Mouse (Mus musculus): Measurements from ENCODE around the gene Erich2. TPM values are rescaled to one million over a fixed set of nuclear protein-coding genes. Genes with fewer than 3 reads are reported as not detected.
A peak's percentile ranks its signal among the peaks of the same experiment; 100 is the strongest.
"Not testable (repeated sequence)": the region's sequence is repeated elsewhere in the genome, so short reads cannot be mapped to it uniquely, and the experiment has no call there.

Erich2 gene
- polyA plus RNA-seq (2016; fragmentation: Nextera tagmentation; extraction: Ambion mirVana): 0.36 and 0.64 TPM in 2 replicates

DNA sequence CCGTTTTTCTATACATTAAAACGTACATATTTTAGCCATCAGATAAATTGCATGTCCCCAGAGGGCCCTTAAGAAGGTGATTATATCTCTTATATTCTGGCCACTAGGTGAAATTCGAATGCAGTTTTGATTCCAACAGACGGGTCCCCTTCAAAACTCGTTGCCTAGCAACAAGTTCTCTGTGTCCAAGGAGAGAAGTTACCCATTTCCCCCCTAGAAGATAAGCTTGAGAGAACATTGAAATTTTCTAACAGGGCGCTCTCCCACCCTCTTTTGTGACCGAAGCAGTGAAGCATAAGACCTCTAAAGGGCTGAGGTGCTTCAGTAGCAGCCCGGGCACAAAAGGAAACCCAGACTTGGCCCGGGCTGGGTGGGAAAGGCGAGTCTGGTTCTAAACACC is at the start of gene Erich2:
TSS of gene Erich2 (plus strand) at position 324 of the 400 bp plus-strand sequence.
- H3K4me1 ChIP-seq (replicated peaks): 0 out of 2 replicates have a peak, but pooled peaks cover 9% of the 10 kb centered on the region
- 0 out of 2 replicates have a peak, but pooled peaks have one; percentile 7 for ATAC-seq (ENCODE audit: insufficient number of reproducible peaks, low FRiP score)
- H3K27me3 ChIP-seq (replicated peaks): peaks cover 9% of the 10 kb centered on the region; the same call in 1 of the 2 replicates
- H3K9me3 ChIP-seq (replicated peaks): no peaks in the 10 kb centered on the region
- WGBS: 19% methylated on average over 10 of the region's 10 CpGs
- peak within 1 kb of the TSS; percentile 65 for H3K4me3 ChIP-seq
- no peaks in the 10 kb centered on the region for H3K36me3 ChIP-seq
- H3K9ac ChIP-seq: peak within 1 kb of the TSS; percentile 66
- H3K27ac ChIP-seq (ENCODE audit: poor library complexity, severe bottlenecking): no peak within 1 kb of the TSS
- H3K4me2 ChIP-seq: peak within 1 kb of the TSS; percentile 84

DNA sequence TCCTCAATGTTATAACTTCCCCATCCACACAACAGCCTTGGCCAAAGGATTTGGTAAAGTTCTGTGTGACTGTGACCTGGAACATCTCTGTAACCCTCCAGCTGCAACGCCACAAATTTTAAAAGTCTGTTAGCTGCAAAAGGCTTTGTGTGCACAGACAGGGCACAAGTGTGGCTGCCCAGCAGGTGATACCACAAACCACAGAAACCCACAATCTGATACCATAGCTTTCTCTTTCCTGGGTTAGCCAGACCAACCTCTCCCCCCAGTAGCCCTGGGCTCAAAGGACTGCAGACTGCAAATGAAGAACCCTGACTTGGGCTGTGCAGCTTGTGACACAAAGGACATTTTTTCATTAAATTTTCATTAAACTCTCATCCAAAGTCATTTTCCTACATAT is 45.0 kb upstream of the Erich2 start:
- Histone ChIP-seq H3K27me3 (replicated peaks) (peaks cover 30% of the 10 kb centered on the region), H3K9ac (no peak overlapping the region), H3K27ac (ENCODE audit: poor library complexity, severe bottlenecking) (no peak overlapping the region), H3K36me3 (no peaks in the 10 kb centered on the region), H3K4me2 (no peak overlapping the region), H3K4me1 (replicated peaks) (no peaks in the 10 kb centered on the region), H3K9me3 (replicated peaks) (no peaks in the 10 kb centered on the region), H3K4me3 (no peak overlapping the region)
- ATAC-seq (ENCODE audit: insufficient number of reproducible peaks, low FRiP score): no peak
- WGBS: 84% methylated on average over 1 of the region's 1 CpGs

DNA sequence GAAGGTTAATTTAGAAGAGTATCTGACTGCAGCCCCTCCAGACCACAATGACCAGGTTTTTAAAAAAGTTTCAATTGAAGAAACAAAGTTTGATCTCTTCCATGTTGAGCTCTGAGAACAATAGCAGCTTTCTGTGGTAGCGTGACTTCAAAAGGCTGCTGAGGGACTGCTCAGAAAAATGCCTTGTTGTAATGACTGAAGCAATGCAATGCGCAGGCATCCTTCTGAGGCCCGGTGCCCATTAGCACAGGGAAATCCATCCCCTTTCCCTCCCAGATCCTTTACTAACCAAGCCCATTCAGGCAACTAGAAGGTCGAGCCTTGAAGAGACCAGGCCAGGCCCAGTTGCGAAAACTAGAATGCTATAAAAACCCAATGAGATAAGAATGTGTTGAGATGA is 37.5 kb upstream of the Erich2 start:
- Histone ChIP-seq H3K4me3 (no peak overlapping the region), H3K27ac (ENCODE audit: poor library complexity, severe bottlenecking) (no peak overlapping the region), H3K9me3 (replicated peaks) (no peaks in the 10 kb centered on the region), H3K4me1 (replicated peaks) (peaks cover 35% of the 10 kb centered on the region), H3K27me3 (replicated peaks) (peaks cover 64% of the 10 kb centered on the region), H3K36me3 (no peaks in the 10 kb centered on the region), H3K4me2 (no peak overlapping the region), H3K9ac (no peak overlapping the region)
- ATAC-seq (ENCODE audit: insufficient number of reproducible peaks, low FRiP score): no peak
- WGBS: 26% methylated on average over 5 of the region's 5 CpGs

DNA sequence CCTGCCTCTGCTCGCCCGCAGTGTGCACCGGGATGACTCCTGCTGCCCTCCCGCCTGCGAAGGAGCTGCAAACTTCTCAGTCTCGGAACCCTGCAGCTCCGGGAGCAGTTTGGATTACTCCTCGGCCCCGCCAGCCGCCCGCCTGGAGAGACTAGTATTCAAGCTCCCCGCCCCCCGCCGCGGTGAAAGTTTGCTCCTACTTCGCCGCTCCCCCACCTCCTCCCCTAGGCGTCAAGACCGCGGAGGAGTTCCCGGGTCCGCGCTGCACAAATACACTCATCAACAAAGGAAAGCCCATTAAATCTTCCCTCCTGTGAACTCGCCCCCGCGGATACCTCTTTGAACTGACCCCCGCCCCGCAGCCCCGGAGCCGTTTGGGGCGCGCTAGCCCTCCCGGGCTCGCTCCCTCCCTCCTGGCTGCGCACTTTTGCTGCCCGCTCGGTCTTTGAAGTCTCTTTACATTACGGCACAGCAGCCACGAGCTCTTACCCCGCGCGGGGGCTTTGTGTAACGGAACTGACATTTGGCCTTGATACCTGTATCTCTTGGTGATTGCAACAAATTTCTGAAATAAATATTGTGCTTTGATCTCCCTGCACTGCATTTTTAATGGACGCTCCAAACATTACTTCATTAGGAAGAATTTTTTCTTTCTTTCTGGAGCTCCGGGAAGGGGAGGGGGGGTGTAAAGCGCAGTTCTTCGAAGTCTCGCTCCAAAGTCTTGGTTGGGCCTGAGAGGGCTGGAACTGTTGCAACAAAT is 36.6 kb upstream of the Erich2 start:
- peak overlapping the region; percentile 84 for H3K4me2 ChIP-seq
- H3K9ac ChIP-seq: no peak overlapping the region
- ATAC-seq (ENCODE audit: insufficient number of reproducible peaks, low FRiP score): no peak
- WGBS: under 1% methylated on average over 48 of the region's 48 CpGs
- no peaks in the 10 kb centered on the region for H3K36me3 ChIP-seq
- H3K27me3 ChIP-seq (replicated peaks): peaks cover 66% of the 10 kb centered on the region
- no peak overlapping the region for H3K27ac ChIP-seq (ENCODE audit: poor library complexity, severe bottlenecking)
- peak overlapping the region; percentile 47 for H3K4me3 ChIP-seq
- peaks cover 39% of the 10 kb centered on the region for H3K4me1 ChIP-seq (replicated peaks)
- no peaks in the 10 kb centered on the region for H3K9me3 ChIP-seq (replicated peaks)

DNA sequence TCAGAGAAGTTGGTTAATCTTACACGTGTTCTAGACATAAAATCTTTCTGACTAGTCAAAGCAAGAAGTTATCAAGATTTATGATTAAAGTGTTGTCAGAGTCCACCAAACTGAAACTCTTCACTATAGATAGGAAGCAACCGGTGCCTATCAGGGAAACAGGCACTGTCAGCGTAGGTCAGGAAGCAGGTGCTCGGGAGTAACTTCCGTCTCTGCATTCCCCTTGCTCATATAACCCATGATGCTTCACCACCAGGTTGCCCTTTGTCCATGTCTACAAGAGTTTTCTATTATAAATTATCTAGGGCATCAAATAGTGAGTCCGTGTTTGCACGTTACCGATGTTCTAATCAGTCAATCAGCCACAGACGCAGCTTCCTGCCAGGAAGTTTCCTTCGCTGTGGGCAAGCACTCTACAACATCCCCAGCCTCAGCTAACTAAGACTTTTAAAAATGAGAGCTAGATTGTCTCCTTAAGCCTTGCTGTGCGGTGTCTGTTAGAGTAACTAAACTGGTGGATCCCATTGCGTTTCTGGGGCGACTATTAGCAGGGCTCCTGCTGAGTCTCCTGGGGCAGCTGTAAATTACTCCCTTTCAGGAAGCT is 10.8 kb upstream of the Erich2 start:
- no peak for ATAC-seq (ENCODE audit: insufficient number of reproducible peaks, low FRiP score)
- Histone ChIP-seq H3K36me3 (no peaks in the 10 kb centered on the region), H3K4me3 (no peak overlapping the region), H3K4me2 (peak overlapping the region; percentile 37), H3K9ac (no peak overlapping the region), H3K27me3 (replicated peaks) (peaks cover 15% of the 10 kb centered on the region), H3K4me1 (replicated peaks) (peaks cover 10% of the 10 kb centered on the region; the same call in 1 of the 2 replicates), H3K27ac (ENCODE audit: poor library complexity, severe bottlenecking) (peak overlapping the region; percentile 20; the same call in 1 of the 2 replicates), H3K9me3 (replicated peaks) (no peaks in the 10 kb centered on the region)
- WGBS: 16% methylated on average over 13 of the region's 13 CpGs

DNA sequence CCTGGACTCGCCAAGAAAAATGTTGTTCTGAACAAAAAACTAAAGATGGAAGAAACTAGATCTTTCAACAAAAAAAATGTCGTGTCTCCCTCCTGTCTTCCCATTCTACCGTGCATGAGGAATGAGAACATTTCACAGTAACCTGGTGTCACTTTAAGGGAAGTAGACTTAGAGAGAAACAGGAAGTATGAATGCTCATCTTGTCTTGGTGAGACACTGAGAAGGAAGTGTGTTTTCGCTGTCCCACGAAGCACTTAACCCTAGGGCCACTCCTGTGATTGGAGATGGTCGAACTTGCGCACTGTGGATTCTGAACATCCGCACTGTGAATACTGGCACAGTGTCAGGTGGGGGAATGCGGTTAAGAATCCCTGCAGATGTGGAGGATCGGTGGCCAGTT is 5.2 kb upstream of the Erich2 start:
- no peaks in the 10 kb centered on the region for H3K9me3 ChIP-seq (replicated peaks)
- H3K36me3 ChIP-seq: no peaks in the 10 kb centered on the region
- WGBS: 76% methylated on average over 10 of the region's 10 CpGs
- no peak overlapping the region for H3K27ac ChIP-seq (ENCODE audit: poor library complexity, severe bottlenecking)
- H3K9ac ChIP-seq: no peak overlapping the region
- peaks cover 5% of the 10 kb centered on the region; the same call in 1 of the 2 replicates for H3K4me1 ChIP-seq (replicated peaks)
- H3K4me3 ChIP-seq: no peak overlapping the region
- H3K27me3 ChIP-seq (replicated peaks): peaks cover 15% of the 10 kb centered on the region; the same call in 1 of the 2 replicates
- no peak overlapping the region for H3K4me2 ChIP-seq
- no peak for ATAC-seq (ENCODE audit: insufficient number of reproducible peaks, low FRiP score)

DNA sequence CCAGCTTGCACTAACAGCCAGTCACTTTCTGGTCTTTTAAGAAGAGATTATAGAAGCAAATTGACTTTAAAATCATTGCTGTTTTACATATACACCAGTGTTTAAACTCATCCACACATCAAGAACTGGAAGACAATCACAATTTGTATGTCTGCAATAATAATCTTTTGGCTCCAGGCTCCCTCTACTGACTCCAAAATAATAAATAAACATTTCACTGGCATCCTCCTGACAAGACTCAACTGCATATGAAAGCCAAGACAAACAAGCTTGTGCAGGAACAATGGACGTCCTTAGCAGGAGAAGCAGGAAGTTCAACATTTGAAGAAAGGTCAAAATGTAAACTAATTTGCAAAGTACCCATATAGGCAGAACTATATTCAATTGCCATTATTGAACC is 3.4 kb upstream of the Erich2 start:
- Histone ChIP-seq H3K4me3 (no peak overlapping the region), H3K4me1 (replicated peaks) (0 out of 2 replicates have a peak, but pooled peaks cover 9% of the 10 kb centered on the region), H3K27ac (ENCODE audit: poor library complexity, severe bottlenecking) (no peak overlapping the region), H3K36me3 (no peaks in the 10 kb centered on the region), H3K9ac (no peak overlapping the region), H3K27me3 (replicated peaks) (peaks cover 9% of the 10 kb centered on the region; the same call in 1 of the 2 replicates), H3K9me3 (replicated peaks) (no peaks in the 10 kb centered on the region), H3K4me2 (no peak overlapping the region)
- no peak for ATAC-seq (ENCODE audit: insufficient number of reproducible peaks, low FRiP score)
- WGBS: 23% methylated on average over 1 of the region's 1 CpGs

DNA sequence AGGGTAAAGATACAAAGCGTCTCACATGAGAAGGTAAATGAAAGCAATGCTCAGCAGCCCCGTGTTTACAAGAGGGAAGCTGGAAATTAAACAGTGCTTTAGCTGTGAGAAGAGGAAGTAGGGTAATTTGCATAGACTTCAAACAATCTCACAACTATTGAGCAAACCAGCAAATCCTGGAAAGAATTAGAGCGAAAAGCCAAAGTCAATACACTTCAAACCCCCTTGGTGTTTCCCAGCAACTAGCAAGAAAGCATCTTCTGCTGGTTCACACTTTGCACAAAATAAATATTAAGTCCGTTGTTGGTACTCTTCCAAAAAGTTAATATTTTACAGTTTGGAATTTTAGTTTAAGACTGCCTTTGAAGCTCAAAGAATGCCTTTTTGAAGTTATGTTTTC is 2.7 kb upstream of the Erich2 start:
- no peak for ATAC-seq (ENCODE audit: insufficient number of reproducible peaks, low FRiP score)
- no peak overlapping the region for H3K4me3 ChIP-seq
- 44% methylated on average over 4 of the region's 4 CpGs for WGBS
- no peak overlapping the region for H3K9ac ChIP-seq
- H3K9me3 ChIP-seq (replicated peaks): no peaks in the 10 kb centered on the region
- no peaks in the 10 kb centered on the region for H3K36me3 ChIP-seq
- H3K27ac ChIP-seq (ENCODE audit: poor library complexity, severe bottlenecking): no peak overlapping the region; the same call in 1 of the 2 replicates
- H3K4me2 ChIP-seq: no peak overlapping the region
- H3K4me1 ChIP-seq (replicated peaks): 0 out of 2 replicates have a peak, but pooled peaks cover 9% of the 10 kb centered on the region
- peaks cover 9% of the 10 kb centered on the region; the same call in 1 of the 2 replicates for H3K27me3 ChIP-seq (replicated peaks)

DNA sequence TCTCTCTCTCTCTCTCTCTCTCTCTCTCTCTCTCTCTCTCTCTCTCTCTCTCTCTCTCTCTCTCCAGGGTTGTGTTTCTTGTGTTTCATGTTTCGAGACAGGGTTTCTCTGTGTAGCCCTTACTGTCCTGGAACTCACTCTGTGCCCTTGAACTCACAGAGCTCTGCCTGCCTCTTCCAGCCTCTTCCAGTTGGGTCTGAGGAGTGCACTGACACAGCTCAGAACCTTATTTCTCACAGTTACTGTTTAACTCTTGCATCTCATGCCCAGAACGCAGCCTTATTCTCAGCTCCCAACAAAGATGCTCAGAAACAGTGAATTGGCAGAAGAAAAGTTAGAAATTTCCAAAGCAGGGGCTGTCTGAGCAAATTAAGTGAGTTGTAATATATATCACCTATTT is 2.2 kb upstream of the Erich2 start:
- no peak overlapping the region for H3K27ac ChIP-seq (ENCODE audit: poor library complexity, severe bottlenecking)
- no peak overlapping the region for H3K4me2 ChIP-seq
- 58% methylated on average over 2 of the region's 2 CpGs for WGBS

DNA sequence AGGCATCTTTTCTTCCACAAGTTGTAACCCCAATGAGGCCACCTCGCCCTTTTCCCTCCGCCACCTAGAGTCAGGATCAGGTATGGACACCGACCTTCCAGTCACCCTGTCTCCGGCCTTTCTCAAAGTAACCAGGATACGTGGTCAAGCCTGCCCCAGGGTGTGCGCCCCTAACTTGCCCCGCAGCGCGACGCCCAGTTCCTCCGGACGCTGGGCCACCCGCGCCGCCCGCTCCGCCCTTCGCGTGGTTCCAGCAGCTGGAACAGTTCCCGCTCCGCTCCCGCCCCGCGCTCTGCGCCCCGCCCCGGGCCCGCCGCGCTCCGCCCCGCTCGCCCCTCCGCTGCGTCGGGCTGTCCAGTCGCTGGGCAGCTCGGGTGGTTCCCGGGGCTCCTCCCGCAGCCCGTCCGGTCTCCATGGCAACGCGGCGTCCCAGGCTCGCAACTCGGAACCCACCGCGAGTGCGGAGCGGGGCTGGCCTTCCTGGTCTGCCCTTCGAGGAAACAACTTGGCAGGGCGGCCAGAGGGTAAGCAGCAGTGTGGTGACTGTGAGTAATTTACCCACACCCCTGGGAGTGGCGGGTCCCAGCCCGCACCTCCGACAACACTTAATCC is 508 bp downstream of the Erich2 start:
- Histone ChIP-seq H3K4me3 (peak overlapping the region; percentile 65), H3K4me1 (replicated peaks) (0 out of 2 replicates have a peak, but pooled peaks cover 9% of the 10 kb centered on the region), H3K4me2 (peak overlapping the region; percentile 84), H3K9ac (peak overlapping the region; percentile 66), H3K36me3 (no peaks in the 10 kb centered on the region), H3K27ac (ENCODE audit: poor library complexity, severe bottlenecking) (no peak overlapping the region), H3K27me3 (replicated peaks) (peaks cover 9% of the 10 kb centered on the region; the same call in 1 of the 2 replicates), H3K9me3 (replicated peaks) (no peaks in the 10 kb centered on the region)
- peak; percentile 92 for ATAC-seq (ENCODE audit: insufficient number of reproducible peaks, low FRiP score)
- WGBS: under 1% methylated on average over 56 of the region's 56 CpGs

More for the DNA sequence above, 2.2 kb upstream of the Erich2 start:
- 0 out of 2 replicates have a peak, but pooled peaks cover 9% of the 10 kb centered on the region for H3K4me1 ChIP-seq (replicated peaks)
- no peak overlapping the region for H3K9ac ChIP-seq
- H3K27me3 ChIP-seq (replicated peaks): peaks cover 9% of the 10 kb centered on the region; the same call in 1 of the 2 replicates
- no peak overlapping the region for H3K4me3 ChIP-seq
- no peaks in the 10 kb centered on the region for H3K9me3 ChIP-seq (replicated peaks)
- ATAC-seq (ENCODE audit: insufficient number of reproducible peaks, low FRiP score): no peak
- no peaks in the 10 kb centered on the region for H3K36me3 ChIP-seq

DNA sequence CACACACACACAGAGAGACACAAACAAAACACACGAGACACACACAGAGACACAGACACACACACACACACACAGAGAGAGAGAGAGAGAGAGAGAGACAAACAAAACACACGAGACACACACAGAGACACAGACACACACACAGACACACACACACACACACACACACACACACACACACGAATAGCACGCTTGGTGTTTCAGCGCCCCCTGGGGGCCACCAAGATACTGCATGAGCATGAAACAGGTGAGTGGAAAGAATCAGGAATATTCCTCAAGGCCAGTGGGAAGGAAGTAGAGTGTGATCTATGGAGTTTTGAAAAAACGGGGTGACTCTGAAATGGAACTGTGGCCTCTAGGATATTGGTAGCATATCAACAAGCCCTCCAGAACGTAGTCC is 29.7 kb downstream of the Erich2 start:
- not testable (repeated sequence) for H3K9ac ChIP-seq; H3K4me1 ChIP-seq (replicated peaks); H3K27me3 ChIP-seq (replicated peaks); ATAC-seq (ENCODE audit: insufficient number of reproducible peaks, low FRiP score); H3K4me2 ChIP-seq; H3K9me3 ChIP-seq (replicated peaks); H3K36me3 ChIP-seq; H3K27ac ChIP-seq (ENCODE audit: poor library complexity, severe bottlenecking); H3K4me3 ChIP-seq
- WGBS: 43% methylated on average over 7 of the region's 7 CpGs

Measured in heart, embryonic 12.5 days (tissue).